ENCODE assay signal across 21 mouse cellular contexts in genomic region chr4:46837362-46837761, GRCm38 (mm10).
A peak's percentile ranks its signal among the peaks of the same experiment; 100 is the strongest.
DNase-seq lines count a peak whose midpoint lies in the region; ATAC-seq lines count a peak whose summit lies in the region.
"Had no signal": no experiment of that assay in that cellular context is flagged by ENCODE, and none has a peak within 500 bp of the region (broad histone marks: within the 10 kb centered on the region; RNA-seq: fewer than 3 reads in every experiment).

No protein-coding gene starts in this region.

- H3K4me1 ChIP-seq in liver, embryonic 11.5 days (replicated peaks; ENCODE audit: control insufficient read depth, insufficient read depth, low read length), result peaks cover 4% of the 10 kb centered on the region; the same call in 1 of the 2 replicates
- H3K4me1 ChIP-seq: embryonic facial prominence, embryonic 15.5 days; stomach, embryonic 15.5 days had no signal

- ATAC-seq in liver, embryonic 11.5 days (replicated peaks; ENCODE audit: low FRiP score), result no peak
- ATAC-seq: forebrain, embryonic 15.5 days; midbrain, embryonic 16.5 days had no signal

- H3K36me3 ChIP-seq in liver, embryonic 11.5 days (ENCODE audit: control insufficient read depth, insufficient read depth, low read length), result no peaks in the 10 kb centered on the region
- H3K36me3 ChIP-seq: embryonic facial prominence, embryonic 15.5 days; forebrain, embryonic 15.5 days; hindbrain, embryonic 12.5 days; limb, embryonic 15.5 days; liver, embryonic 15.5 days; stomach, embryonic 15.5 days had no signal

- no peak overlapping the region for H3K27ac ChIP-seq in liver, embryonic 11.5 days (ENCODE audit: low read depth, low read length)
- H3K27ac ChIP-seq: embryonic facial prominence, embryonic 15.5 days; forebrain, embryonic 15.5 days; gastrocnemius, adult 2 months; hindbrain, embryonic 12.5 days; limb, embryonic 15.5 days; macrophage; stomach, embryonic 15.5 days had no signal

- H3K27me3 ChIP-seq in liver, embryonic 11.5 days (replicated peaks; ENCODE audit: control insufficient read depth, insufficient read depth, low read length), result no peaks in the 10 kb centered on the region
- H3K27me3 ChIP-seq: embryonic facial prominence, embryonic 15.5 days; forebrain, embryonic 15.5 days; hindbrain, embryonic 12.5 days; limb, embryonic 15.5 days; stomach, embryonic 15.5 days had no signal

- H3K4me2 ChIP-seq in liver, embryonic 11.5 days, result no peak overlapping the region
- H3K4me2 ChIP-seq: embryonic facial prominence, embryonic 15.5 days; forebrain, embryonic 15.5 days; hindbrain, embryonic 12.5 days; limb, embryonic 15.5 days; liver, embryonic 15.5 days; stomach, embryonic 15.5 days had no signal

- DNase-seq in layer of hippocampus, adult 8-10 months (ENCODE audit: low spot score in 2 of 2), result peak; percentile 44 to 73
- DNase-seq in layer of hippocampus, postnatal 36 days, result no peak
- peak; percentile 52 to 69 for DNase-seq in frontal cortex, adult 2 months (ENCODE audit: extremely low spot score in 1 of 2, low spot score in 1 of 2)
- DNase-seq in layer of hippocampus, adult 9-11 months, result peak; percentile 84
- DNase-seq in right cerebral cortex, postnatal 36 days (ENCODE audit: low spot score in 2 of 2), result peak; percentile 63 to 66
- DNase-seq in liver, embryonic 11.5 days (ENCODE audit: low spot score), result no peak
- DNase-seq in adrenal gland, adult 18-20 months (ENCODE audit: low spot score in 2 of 2), result no peak
- DNase-seq: adrenal gland, adult 8-10 months; gastrocnemius, adult 2 months; kidney, adult 11 months; thymus, adult 2 months; thymus, postnatal 4 days had no signal

- H3K9me3 ChIP-seq in liver, embryonic 11.5 days (ENCODE audit: control insufficient read depth, low read length), result no peaks in the 10 kb centered on the region
- H3K9me3 ChIP-seq: embryonic facial prominence, embryonic 15.5 days; forebrain, embryonic 15.5 days; hindbrain, embryonic 12.5 days; limb, embryonic 15.5 days; liver, embryonic 15.5 days; stomach, embryonic 15.5 days had no signal

- no peak overlapping the region for H3K9ac ChIP-seq in liver, embryonic 11.5 days (ENCODE audit: low read depth, low read length)
- H3K9ac ChIP-seq: embryonic facial prominence, embryonic 15.5 days; forebrain, embryonic 15.5 days; hindbrain, embryonic 12.5 days; limb, embryonic 15.5 days; liver, embryonic 15.5 days; stomach, embryonic 15.5 days had no signal

- no peak overlapping the region for H3K4me3 ChIP-seq in liver, embryonic 11.5 days (ENCODE audit: low read depth, low read length)
- H3K4me3 ChIP-seq: embryonic facial prominence, embryonic 15.5 days; forebrain, embryonic 15.5 days; gastrocnemius, adult 2 months; hindbrain, embryonic 12.5 days; limb, embryonic 15.5 days; liver, embryonic 15.5 days; myocyte; stomach, embryonic 15.5 days had no signal

- 81% methylated on average over 7 of the region's 7 CpGs for WGBS in liver, embryonic 11.5 days

Comparison
In these comparisons a context has a peak if more than half of its experiments do, and no peak if none do; other contexts are left out.
1. DNase-seq: peak in layer of hippocampus, adult 8-10 months (2 of 2), frontal cortex, adult 2 months (2 of 2), layer of hippocampus, adult 9-11 months (single experiment) and right cerebral cortex, postnatal 36 days (2 of 2); none in layer of hippocampus, postnatal 36 days (0 of 2), liver, embryonic 11.5 days (single experiment) and adrenal gland, adult 18-20 months (0 of 2).